Mouse (Mus musculus) ZHBTc4 (cell line): ENCODE results near the gene Rpl10a.
A peak's percentile ranks its signal among the peaks of the same experiment; 100 is the strongest.
"Not testable (repeated sequence)": the region's sequence is repeated elsewhere in the genome, so short reads cannot be mapped to it uniquely, and the experiment has no call there.

Experiments
- DNase-seq: peaks from one replicate; pipeline ENCODE4 v3.0.0-alpha.2; 2011; ENCODE audit warnings: low read depth, low spot score

Rpl10a gene

GRCm38 (mm10) chr17:28330590-28330989 lies 2.3 kb downstream of the Rpl10a start:
- DNase-seq, result not testable (repeated sequence)

- peak; percentile 71 for DNase-seq
Measured at GRCm38 (mm10) chr17:28331241-28332112, 3.2 kb downstream of the Rpl10a start.

- DNase-seq, result peak; percentile 84
Measured at GRCm38 (mm10) chr17:28332113-28332914, 4.0 kb downstream of the Rpl10a start.

- peak; percentile 55 for DNase-seq
Measured at GRCm38 (mm10) chr17:28332915-28333546, 4.8 kb downstream of the Rpl10a start.

GRCm38 (mm10) chr17:28335267-28335666 lies 7.0 kb downstream of the Rpl10a start:
- DNase-seq, result no peak

GRCm38 (mm10) chr17:28337547-28337946 lies 9.3 kb downstream of the Rpl10a start:
- DNase-seq, result no peak

- DNase-seq, result no peak
Measured at GRCm38 (mm10) chr17:28340578-28340977, 12.3 kb downstream of the Rpl10a start.

- peak; percentile 74 for DNase-seq
Measured at GRCm38 (mm10) chr17:28341091-28341490, 12.8 kb downstream of the Rpl10a start.

GRCm38 (mm10) chr17:28344050-28344607 lies 15.9 kb downstream of the Rpl10a start:
- peak; percentile 42 for DNase-seq

- no peak for DNase-seq
Measured at GRCm38 (mm10) chr17:28344670-28345069, 16.4 kb downstream of the Rpl10a start.

GRCm38 (mm10) chr17:28345271-28345721 lies 17.0 kb downstream of the Rpl10a start:
- DNase-seq, result peak; percentile 41

GRCm38 (mm10) chr17:28345882-28346281 lies 17.6 kb downstream of the Rpl10a start:
- no peak for DNase-seq

- DNase-seq, result no peak
Measured at GRCm38 (mm10) chr17:28347327-28347726, 19.1 kb downstream of the Rpl10a start.

GRCm38 (mm10) chr17:28348211-28348610 lies 19.9 kb downstream of the Rpl10a start:
- DNase-seq, result no peak

GRCm38 (mm10) chr17:28349264-28349880 lies 21.1 kb downstream of the Rpl10a start:
- DNase-seq, result no peak

- DNase-seq, result peak; percentile 72
Measured at GRCm38 (mm10) chr17:28349901-28350465, 21.7 kb downstream of the Rpl10a start.

- peak; percentile 77 for DNase-seq
Measured at GRCm38 (mm10) chr17:28350466-28351352, 22.4 kb downstream of the Rpl10a start, which contains the start of gene Tead3. Gene Tead3, minus strand, starts transcription at chr17:28350817.

GRCm38 (mm10) chr17:28351353-28351890 lies 23.2 kb downstream of the Rpl10a start:
- no peak for DNase-seq

GRCm38 (mm10) chr17:28352018-28352417 lies 23.7 kb downstream of the Rpl10a start:
- DNase-seq, result no peak
